Mouse (Mus musculus) cerebellum, adult 2 months (tissue): ENCODE measurements around the gene F13b. TPM values are rescaled to one million over a fixed set of nuclear protein-coding genes. Genes with fewer than 3 reads are reported as not detected.

Experiments used
- DNase-seq, 2 experiments: peaks; one replicate each; pipeline ENCODE4 v3.0.0; 2021
- H3K27ac ChIP-seq: fragments of 200-500 bp; 2 replicates; pipeline ENCODE4 v1.5.1; 2012; ENCODE audit warnings: low read length, control low read depth, inconsistent platforms; ENCODE audit not compliant: insufficient read depth
- H3K27me3 ChIP-seq: fragments of 200-500 bp; 2 replicates; pipeline ENCODE4 v1.6.1; 2012; ENCODE audit warnings: inconsistent platforms, mild to moderate bottlenecking, low read length, moderate library complexity; ENCODE audit not compliant: control insufficient read depth, insufficient read depth
- H3K4me1 ChIP-seq: fragments of 200-500 bp; 2 replicates; pipeline ENCODE4 v1.6.1; 2011; ENCODE audit warnings: low read length; ENCODE audit not compliant: control insufficient read depth, insufficient read depth
- H3K4me3 ChIP-seq: fragments of 200-500 bp; replicated peaks from 2 replicates; pipeline ENCODE3; 2011; ENCODE audit warnings: mild to moderate bottlenecking, low read depth, low read length, control low read depth; ENCODE audit not compliant: insufficient read depth
- CTCF ChIP-seq: fragments of 200-500 bp; IDR thresholded peaks from 2 replicates; pipeline ENCODE4 v1.5.1; 2011; ENCODE audit warnings: low read depth, mild to moderate bottlenecking, control low read depth, low read length, moderate library complexity, borderline replicate concordance; ENCODE audit not compliant: insufficient read depth
- POLR2A ChIP-seq: fragments of 200-500 bp; IDR thresholded peaks from 2 replicates; pipeline ENCODE4 v1.6.1; 2011; ENCODE audit warnings: low read length, control low read depth, borderline replicate concordance; ENCODE audit not compliant: insufficient read depth
- WGBS: fragments of 180-500 bp; shearing (Covaris S2); methylation state at CpG from one replicate; pipeline ENCODE4 v1.1.7; 2018; 5-methylcytosine and 5-hydroxymethylcytosine counted together
- polyA plus RNA-seq: library from polyadenylated mRNA; depleted of rRNA; stranded (reverse); fragments of >200 nt; gene quantifications from 2 replicates; pipeline ENCODE4 v1.2.3, GENCODE M21; 2012; rRNA removed

The F13b gene
- polyA plus RNA-seq, 1 experiment: not detected

GRCm38 (mm10) chr1:139494630-139495029 lies 6.9 kb upstream of the F13b start:
- H3K4me3 ChIP-seq: no peak overlapping the region
- TF ChIP-seq POLR2A: no peak
- no peak for TF ChIP-seq CTCF
- no peaks in the 10 kb centered on the region for H3K4me1 ChIP-seq
- no peaks in the 10 kb centered on the region for H3K27me3 ChIP-seq
- no peak for DNase-seq
- WGBS: 76% methylated on average over 3 of the region's 3 CpGs
- no peak overlapping the region for H3K27ac ChIP-seq

- no peaks in the 10 kb centered on the region for H3K27me3 ChIP-seq
- no peak overlapping the region for H3K27ac ChIP-seq
- no peaks in the 10 kb centered on the region for H3K4me1 ChIP-seq
- no peak for TF ChIP-seq POLR2A
- no peak for TF ChIP-seq CTCF
- DNase-seq: no peak
- 93% methylated on average over 2 of the region's 2 CpGs for WGBS
- H3K4me3 ChIP-seq: no peak overlapping the region
These were observed 6.1 kb upstream of the F13b start for GRCm38 (mm10) chr1:139495408-139495807.

GRCm38 (mm10) chr1:139496212-139496611 lies 5.3 kb upstream of the F13b start:
- TF ChIP-seq POLR2A: no peak
- no peak for TF ChIP-seq CTCF
- Histone ChIP-seq H3K27me3 (no peaks in the 10 kb centered on the region), H3K27ac (no peak overlapping the region), H3K4me3 (no peak overlapping the region), H3K4me1 (no peaks in the 10 kb centered on the region)
- WGBS: 82% methylated on average over 3 of the region's 3 CpGs
- no peak for DNase-seq

GRCm38 (mm10) chr1:139499751-139500150 lies 1.8 kb upstream of the F13b start:
- Histone ChIP-seq H3K27ac (no peak overlapping the region), H3K4me1 (no peaks in the 10 kb centered on the region), H3K4me3 (no peak overlapping the region), H3K27me3 (no peaks in the 10 kb centered on the region)
- TF ChIP-seq POLR2A (no peak), CTCF (no peak)
- no peak for DNase-seq

- no peaks in the 10 kb centered on the region for H3K4me1 ChIP-seq
- H3K27ac ChIP-seq: no peak overlapping the region
- no peak for DNase-seq
- no peak for TF ChIP-seq POLR2A
- H3K4me3 ChIP-seq: no peak overlapping the region
- 90% methylated on average over 12 of the region's 12 CpGs for WGBS
- H3K27me3 ChIP-seq: no peaks in the 10 kb centered on the region
These were observed 13.1 kb downstream of the F13b start for GRCm38 (mm10) chr1:139514556-139514955.

GRCm38 (mm10) chr1:139548536-139548935 lies 47.0 kb downstream of the F13b start:
- 91% methylated on average over 1 of the region's 1 CpGs for WGBS
- Histone ChIP-seq H3K4me1 (no peaks in the 10 kb centered on the region), H3K27me3 (no peaks in the 10 kb centered on the region), H3K27ac (no peak overlapping the region), H3K4me3 (no peak overlapping the region)
- DNase-seq: no peak
- no peak for TF ChIP-seq CTCF
- TF ChIP-seq POLR2A: no peak

GRCm38 (mm10) chr1:139551311-139551710 lies 49.8 kb downstream of the F13b start:
- no peak for DNase-seq
- Histone ChIP-seq H3K4me3 (no peak overlapping the region), H3K27me3 (no peaks in the 10 kb centered on the region), H3K4me1 (no peaks in the 10 kb centered on the region), H3K27ac (no peak overlapping the region)
- TF ChIP-seq POLR2A: no peak
- no peak for TF ChIP-seq CTCF
- 75% methylated on average over 1 of the region's 1 CpGs for WGBS

- Histone ChIP-seq H3K4me3 (no peak within 1 kb of the TSS), H3K27me3 (no peaks in the 10 kb centered on the region), H3K27ac (no peak within 1 kb of the TSS), H3K4me1 (no peaks in the 10 kb centered on the region)
- WGBS: 56% methylated on average over 1 of the region's 1 CpGs
- TF ChIP-seq POLR2A (no peak), CTCF (no peak)
- no peak for DNase-seq
These were observed 58.5 kb downstream of the F13b start, which contains the start of gene Cfhr1 for GRCm38 (mm10) chr1:139560024-139560423. Cfhr1 (minus strand) TSS chr1:139560272.

Other genes starting within 250 kb of the F13b start
- gene Crb1, start 124.6 kb upstream of the F13b start, polyA plus RNA-seq: 0.21 and 0.25 TPM in 2 replicates
- gene Zbtb41, start 79.4 kb upstream of the F13b start, polyA plus RNA-seq: 7.4 and 7.7 TPM in 2 replicates
- 0.07 and 0.32 TPM in 2 replicates for gene Aspm, start 46.9 kb upstream of the F13b start, polyA plus RNA-seq
- gene Cfhr1, start 58.6 kb downstream of the F13b start, polyA plus RNA-seq: not detected in 2 replicates